Comparison of ENCODE assay signal across 8 mouse cellular contexts in the genomic region with DNA sequence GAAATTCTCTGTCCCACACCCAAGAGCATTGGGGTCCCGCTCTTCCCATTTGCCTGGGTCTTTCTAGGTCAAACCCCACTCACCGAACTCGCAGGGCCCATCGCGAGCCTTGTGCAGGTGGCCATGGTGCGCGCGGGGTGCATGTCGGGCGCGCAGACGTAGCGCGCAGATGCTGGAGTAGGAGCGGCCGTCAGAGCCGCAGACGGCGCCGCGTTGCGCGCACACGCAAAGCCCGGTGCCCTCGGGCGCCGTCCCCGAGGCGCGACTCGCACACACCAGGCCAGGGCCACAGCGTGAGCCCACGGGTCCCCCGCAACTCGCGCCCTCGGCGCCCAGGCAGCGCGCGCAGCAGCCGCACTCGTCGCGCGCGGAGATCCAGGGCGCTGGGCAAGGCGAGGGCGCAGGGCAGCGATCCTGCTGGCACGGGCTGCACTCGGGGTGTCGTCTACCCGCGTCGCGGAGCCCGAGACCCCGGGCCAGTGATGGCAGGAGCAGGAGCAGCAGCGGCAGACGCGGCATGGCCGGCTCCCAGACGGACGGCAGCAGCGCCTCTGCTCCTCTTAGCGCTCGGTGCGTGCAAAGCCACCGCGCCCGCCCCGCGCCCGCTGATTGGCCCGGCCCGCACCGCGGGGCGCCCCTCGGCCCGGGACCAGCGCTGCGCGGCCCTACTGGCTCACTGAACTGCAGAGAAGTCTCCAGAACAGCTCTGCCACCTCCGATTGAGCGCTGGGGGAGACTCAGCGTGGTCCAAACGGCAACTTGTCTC. TPM values are rescaled to one million over a fixed set of nuclear protein-coding genes. Genes with fewer than 3 reads are reported as not detected.
DNase-seq lines count a peak whose midpoint lies in the region; ATAC-seq and TF ChIP-seq lines count a peak whose summit lies in the region.

A gene (minus strand): TSS at position 649 of the 766 bp plus-strand sequence.

- no peak within 1 kb of the TSS for H3K27ac ChIP-seq in kidney, postnatal 0 days
- H3K27ac ChIP-seq in kidney, adult 2 months (ENCODE audit: insufficient read depth, low read depth, low read length) = no peak within 1 kb of the TSS
- peak within 1 kb of the TSS; percentile 93 for H3K27ac ChIP-seq in hindbrain, embryonic 11.5 days (ENCODE audit: low read depth, low read length)
- peak within 1 kb of the TSS; percentile 92 for H3K27ac ChIP-seq in midbrain, embryonic 15.5 days
- no peak within 1 kb of the TSS for H3K27ac ChIP-seq in cerebellum, adult 2 months (ENCODE audit: insufficient read depth, low read length)

- TF ChIP-seq POLR2A in kidney, adult 2 months (IDR thresholded peaks at IDR 0.05; ENCODE audit: low read depth, low read length) = no peak
- no peak for TF ChIP-seq POLR2A in cerebellum, adult 2 months (IDR thresholded peaks at IDR 0.05; ENCODE audit: borderline replicate concordance, insufficient read depth, low read length)

- DNase-seq in kidney, postnatal 0 days (ENCODE audit: low spot score) = peak; percentile 8
- no peak for DNase-seq in kidney, adult 2 months
- peak; percentile 62 for DNase-seq in embryo, embryonic 10.5 days (ENCODE audit: low spot score)
- DNase-seq in hindbrain, embryonic 11.5 days (ENCODE audit: low spot score) = peak; percentile 77
- DNase-seq in natural killer cell, adult 2 months (ENCODE audit: low spot score in 2 of 2) = no peak
- no peak for DNase-seq in gastrocnemius, postnatal 4 days (ENCODE audit: low spot score in 2 of 2)
- DNase-seq in cerebellum, adult 2 months = no peak

- H3K9ac ChIP-seq in kidney, postnatal 0 days (ENCODE audit: low read depth, low read length) = no peak within 1 kb of the TSS
- H3K9ac ChIP-seq in hindbrain, embryonic 11.5 days (ENCODE audit: low read depth, low read length) = peak within 1 kb of the TSS; percentile 79
- H3K9ac ChIP-seq in midbrain, embryonic 15.5 days = peak within 1 kb of the TSS; percentile 60

- H3K9me3 ChIP-seq in kidney, postnatal 0 days (replicated peaks; ENCODE audit: low read length) = no peaks in the 10 kb centered on the region
- no peaks in the 10 kb centered on the region for H3K9me3 ChIP-seq in hindbrain, embryonic 11.5 days (ENCODE audit: control insufficient read depth, low read length)
- no peaks in the 10 kb centered on the region for H3K9me3 ChIP-seq in midbrain, embryonic 15.5 days

- WGBS in kidney, postnatal 0 days = 2% methylated on average over 84 of the region's 91 CpGs
- 1% methylated on average over 91 of the region's 91 CpGs for WGBS in kidney, adult 2 months
- WGBS in hindbrain, embryonic 11.5 days = 1% methylated on average over 86 of the region's 91 CpGs
- WGBS in midbrain, embryonic 15.5 days = 1% methylated on average over 91 of the region's 91 CpGs
- WGBS in cerebellum, adult 2 months = 1% methylated on average over 90 of the region's 91 CpGs

- no peak for ATAC-seq in kidney, postnatal 0 days (replicated peaks; ENCODE audit: low FRiP score, low read depth)
- peak; percentile 20; the same call in 1 of the 2 replicates for ATAC-seq in hindbrain, embryonic 11.5 days (ENCODE audit: low FRiP score)
- ATAC-seq in midbrain, embryonic 15.5 days (replicated peaks) = peak; percentile 49

- peaks cover 55% of the 10 kb centered on the region for H3K27me3 ChIP-seq in kidney, postnatal 0 days (ENCODE audit: insufficient read depth, low read length)
- H3K27me3 ChIP-seq in kidney, adult 2 months (replicated peaks; ENCODE audit: control insufficient read depth, insufficient read depth, low read length) = no peaks in the 10 kb centered on the region
- H3K27me3 ChIP-seq in hindbrain, embryonic 11.5 days (ENCODE audit: control insufficient read depth, insufficient read depth, low read length) = peaks cover 28% of the 10 kb centered on the region
- H3K27me3 ChIP-seq in midbrain, embryonic 15.5 days (replicated peaks) = peaks cover 6% of the 10 kb centered on the region; the same call in 1 of the 2 replicates
- peaks cover 1% of the 10 kb centered on the region; the same call in 1 of the 2 replicates for H3K27me3 ChIP-seq in cerebellum, adult 2 months (ENCODE audit: control insufficient read depth, insufficient read depth, low read length)

- TF ChIP-seq CTCF in kidney, postnatal 0 days (IDR thresholded peaks at IDR 0.05; ENCODE audit: low read depth) = no peak
- no peak for TF ChIP-seq CTCF in kidney, adult 2 months (conservative IDR thresholded peaks at IDR 0.05; ENCODE audit: insufficient read depth, insufficient read length, low read depth, low read length)
- no peak for TF ChIP-seq CTCF in cerebellum, adult 2 months (IDR thresholded peaks at IDR 0.05; ENCODE audit: borderline replicate concordance, insufficient read depth, low read depth, low read length)

- peak within 1 kb of the TSS; percentile 57 for H3K4me2 ChIP-seq in kidney, postnatal 0 days (ENCODE audit: low read length)
- H3K4me2 ChIP-seq in hindbrain, embryonic 11.5 days (replicated peaks; ENCODE audit: low read depth, low read length) = peak within 1 kb of the TSS; percentile 71
- H3K4me2 ChIP-seq in midbrain, embryonic 15.5 days = peak within 1 kb of the TSS; percentile 61

- no peaks in the 10 kb centered on the region for H3K4me1 ChIP-seq in kidney, postnatal 0 days (replicated peaks; ENCODE audit: insufficient read depth, low read length)
- H3K4me1 ChIP-seq in kidney, adult 2 months (ENCODE audit: control insufficient read depth, insufficient read depth, low read length) = no peaks in the 10 kb centered on the region
- peaks cover 22% of the 10 kb centered on the region for H3K4me1 ChIP-seq in hindbrain, embryonic 11.5 days (replicated peaks; ENCODE audit: control insufficient read depth, insufficient read depth, low read length)
- H3K4me1 ChIP-seq in midbrain, embryonic 15.5 days = peaks cover 75% of the 10 kb centered on the region
- H3K4me1 ChIP-seq in cerebellum, adult 2 months (ENCODE audit: control insufficient read depth, insufficient read depth, low read length) = no peaks in the 10 kb centered on the region

- peak within 1 kb of the TSS; percentile 31 for H3K4me3 ChIP-seq in kidney, postnatal 0 days (replicated peaks; ENCODE audit: low read depth, low read length)
- no peak within 1 kb of the TSS for H3K4me3 ChIP-seq in kidney, adult 2 months (ENCODE audit: insufficient read depth, low read depth, low read length)
- H3K4me3 ChIP-seq in hindbrain, embryonic 11.5 days (ENCODE audit: low read depth, low read length) = peak within 1 kb of the TSS; percentile 59
- H3K4me3 ChIP-seq in midbrain, embryonic 15.5 days = peak within 1 kb of the TSS; percentile 54
- H3K4me3 ChIP-seq in cerebellum, adult 2 months (replicated peaks; ENCODE audit: insufficient read depth, low read depth, low read length) = no peak within 1 kb of the TSS

- H3K36me3 ChIP-seq in kidney, postnatal 0 days (ENCODE audit: insufficient read depth, low read length) = no peaks in the 10 kb centered on the region
- no peaks in the 10 kb centered on the region for H3K36me3 ChIP-seq in kidney, adult 2 months (ENCODE audit: control insufficient read depth, insufficient read depth, low read length)
- no peaks in the 10 kb centered on the region for H3K36me3 ChIP-seq in hindbrain, embryonic 11.5 days (ENCODE audit: control insufficient read depth, insufficient read depth, low read length)
- no peaks in the 10 kb centered on the region for H3K36me3 ChIP-seq in midbrain, embryonic 15.5 days (replicated peaks)

RNA-seq across cellular contexts. Expression of the gene that starts here (rescaled TPM):
- 0.04 TPM in 1 of 2 replicates, not detected in the other for polyA plus RNA-seq in kidney, postnatal 0 days (2015; fragmentation: Nextera tagmentation; extraction: Ambion mirVana)
- not detected in 2 replicates for polyA plus RNA-seq in kidney, adult 2 months (2012; rRNA removed)
- 71.4 and 83.2 TPM in 2 replicates for polyA plus RNA-seq in hindbrain, embryonic 11.5 days (2014; fragmentation: Nextera tagmentation; extraction: Ambion mirVana)
- polyA plus RNA-seq in midbrain, embryonic 15.5 days (2015; fragmentation: Nextera tagmentation; extraction: Ambion mirVana) = 57.0 and 65.1 TPM in 2 replicates
- total RNA-seq in gastrocnemius, postnatal 4 days (2021) = not detected
- 0.38 and 0.51 TPM in 2 replicates for polyA plus RNA-seq in cerebellum, adult 2 months (2012; rRNA removed)

Comparison
In these comparisons a context has a peak if more than half of its experiments do, and no peak if none do; other contexts are left out.
1. RNA of the gene that starts here (polyA plus RNA-seq): 71.4 to 83.2 TPM in hindbrain, embryonic 11.5 days and 57.0 to 65.1 TPM in midbrain, embryonic 15.5 days; 0.38 to 0.51 TPM in cerebellum, adult 2 months, 0.04 TPM in kidney, postnatal 0 days and not detected in kidney, adult 2 months; every median in the first group is over 10 times any median in the second.
2. Peak in DNase-seq, H3K4me3 ChIP-seq and H3K4me2 ChIP-seq in kidney, postnatal 0 days; RNA of the gene not detected or under 1 TPM.
3. DNase-seq: peak in embryo, embryonic 10.5 days (single experiment) and hindbrain, embryonic 11.5 days (single experiment); none in kidney, adult 2 months (single experiment), natural killer cell, adult 2 months (0 of 2), gastrocnemius, postnatal 4 days (0 of 2) and cerebellum, adult 2 months (0 of 2).
4. H3K27ac ChIP-seq: peak in hindbrain, embryonic 11.5 days (single experiment) and midbrain, embryonic 15.5 days (single experiment); none in kidney, postnatal 0 days (single experiment), kidney, adult 2 months (single experiment) and cerebellum, adult 2 months (single experiment).
5. H3K4me3 ChIP-seq: peak in hindbrain, embryonic 11.5 days (single experiment) and midbrain, embryonic 15.5 days (single experiment); none in kidney, adult 2 months (single experiment) and cerebellum, adult 2 months (single experiment).
6. Peak in every context shown above with its lines, with median percentiles within 50 percentile points of each other: H3K4me2 ChIP-seq.